Mouse (Mus musculus): ENCODE measurements around the gene Slit1. TPM values are rescaled to one million over a fixed set of nuclear protein-coding genes. Genes with fewer than 3 reads are reported as not detected.

The Slit1 gene
- polyA plus RNA-seq, 1 experiment from 2014 or later = 27.9 TPM

- ATAC-seq (ENCODE audit: low FRiP score, low TSS enrichment) (no peak), DNase-seq (peak; percentile 59)
- Histone ChIP-seq H3K4me2 (ENCODE audit: low read length) (no peak overlapping the region), H3K4me1 (ENCODE audit: control insufficient read depth, insufficient read depth, low read length) (peaks cover 31% of the 10 kb centered on the region), H3K27ac (replicated peaks; ENCODE audit: low read depth, low read length) (no peak overlapping the region), H3K36me3 (ENCODE audit: control insufficient read depth, insufficient read depth, low read length) (0 out of 2 replicates have a peak, but pooled peaks cover 10% of the 10 kb centered on the region), H3K4me3 (replicated peaks; ENCODE audit: low read depth, low read length) (no peak overlapping the region), H3K9ac (replicated peaks; ENCODE audit: low read length) (no peak overlapping the region), H3K9me3 (ENCODE audit: control insufficient read depth, low read length) (no peaks in the 10 kb centered on the region), H3K27me3 (ENCODE audit: control insufficient read depth, insufficient read depth, low read length) (peaks cover 6% of the 10 kb centered on the region; the same call in 1 of the 2 replicates)
- WGBS = 15% methylated on average over 10 of the region's 10 CpGs
Measured at GRCm38 (mm10) chr19:41651967-41652366, 91.5 kb downstream of the Slit1 start.

- Histone ChIP-seq H3K27me3 (ENCODE audit: control insufficient read depth, insufficient read depth, low read length) (peaks cover 6% of the 10 kb centered on the region; the same call in 1 of the 2 replicates), H3K9ac (replicated peaks; ENCODE audit: low read length) (0 out of 2 replicates have a peak overlapping the region, but pooled peaks have one; percentile 12), H3K4me3 (replicated peaks; ENCODE audit: low read depth, low read length) (no peak overlapping the region), H3K27ac (replicated peaks; ENCODE audit: low read depth, low read length) (no peak overlapping the region), H3K4me2 (ENCODE audit: low read length) (no peak overlapping the region), H3K4me1 (ENCODE audit: control insufficient read depth, insufficient read depth, low read length) (peaks cover 11% of the 10 kb centered on the region), H3K9me3 (ENCODE audit: control insufficient read depth, low read length) (no peaks in the 10 kb centered on the region), H3K36me3 (ENCODE audit: control insufficient read depth, insufficient read depth, low read length) (peaks cover 13% of the 10 kb centered on the region; the same call in 1 of the 2 replicates)
- no peak for ATAC-seq (ENCODE audit: low FRiP score, low TSS enrichment)
- no peak for DNase-seq
- 29% methylated on average over 9 of the region's 10 CpGs for WGBS
Measured at GRCm38 (mm10) chr19:41649394-41649793, 94.1 kb downstream of the Slit1 start.

- 41% methylated on average over 16 of the region's 16 CpGs for WGBS
- peaks cover 6% of the 10 kb centered on the region; the same call in 1 of the 2 replicates for H3K4me1 ChIP-seq (ENCODE audit: control insufficient read depth, insufficient read depth, low read length)
Measured at GRCm38 (mm10) chr19:41646947-41647631, 96.4 kb downstream of the Slit1 start.

GRCm38 (mm10) chr19:41643010-41643409, 100.5 kb downstream of the Slit1 start:
- ATAC-seq (ENCODE audit: low FRiP score, low TSS enrichment) = no peak
- Histone ChIP-seq H3K4me3 (replicated peaks; ENCODE audit: low read depth, low read length) (no peak overlapping the region), H3K9ac (replicated peaks; ENCODE audit: low read length) (no peak overlapping the region), H3K27me3 (ENCODE audit: control insufficient read depth, insufficient read depth, low read length) (no peaks in the 10 kb centered on the region), H3K36me3 (ENCODE audit: control insufficient read depth, insufficient read depth, low read length) (peaks cover 7% of the 10 kb centered on the region; the same call in 1 of the 2 replicates), H3K9me3 (ENCODE audit: control insufficient read depth, low read length) (no peaks in the 10 kb centered on the region), H3K4me1 (ENCODE audit: control insufficient read depth, insufficient read depth, low read length) (0 out of 2 replicates have a peak, but pooled peaks cover 3% of the 10 kb centered on the region), H3K27ac (replicated peaks; ENCODE audit: low read depth, low read length) (no peak overlapping the region), H3K4me2 (ENCODE audit: low read length) (no peak overlapping the region)
- DNase-seq = no peak
- 48% methylated on average over 11 of the region's 11 CpGs for WGBS

More at GRCm38 (mm10) chr19:41646947-41647631, 96.4 kb downstream of the Slit1 start:
- Histone ChIP-seq H3K9ac (replicated peaks; ENCODE audit: low read length) (no peak overlapping the region), H3K9me3 (ENCODE audit: control insufficient read depth, low read length) (no peaks in the 10 kb centered on the region), H3K4me2 (ENCODE audit: low read length) (no peak overlapping the region), H3K27ac (replicated peaks; ENCODE audit: low read depth, low read length) (no peak overlapping the region), H3K4me3 (replicated peaks; ENCODE audit: low read depth, low read length) (no peak overlapping the region), H3K36me3 (ENCODE audit: control insufficient read depth, insufficient read depth, low read length) (peaks cover 13% of the 10 kb centered on the region; the same call in 1 of the 2 replicates), H3K27me3 (ENCODE audit: control insufficient read depth, insufficient read depth, low read length) (peaks cover 6% of the 10 kb centered on the region; the same call in 1 of the 2 replicates)
- peak; percentile 91 for DNase-seq
- 0 out of 2 replicates have a peak, but pooled peaks have one; percentile 61 for ATAC-seq (ENCODE audit: low FRiP score, low TSS enrichment)

- Histone ChIP-seq H3K4me1 (ENCODE audit: control insufficient read depth, insufficient read depth, low read length) (no peaks in the 10 kb centered on the region), H3K27me3 (ENCODE audit: control insufficient read depth, insufficient read depth, low read length) (no peaks in the 10 kb centered on the region), H3K9me3 (ENCODE audit: control insufficient read depth, low read length) (no peaks in the 10 kb centered on the region), H3K4me3 (replicated peaks; ENCODE audit: low read depth, low read length) (no peak overlapping the region), H3K27ac (replicated peaks; ENCODE audit: low read depth, low read length) (no peak overlapping the region), H3K36me3 (ENCODE audit: control insufficient read depth, insufficient read depth, low read length) (no peaks in the 10 kb centered on the region), H3K9ac (replicated peaks; ENCODE audit: low read length) (no peak overlapping the region), H3K4me2 (ENCODE audit: low read length) (no peak overlapping the region)
- 18% methylated on average over 6 of the region's 6 CpGs for WGBS
- ATAC-seq (ENCODE audit: low FRiP score, low TSS enrichment) (no peak), DNase-seq (peak; percentile 40)
Measured at GRCm38 (mm10) chr19:41634999-41635398, 108.5 kb downstream of the Slit1 start.

GRCm38 (mm10) chr19:41634099-41634498, 109.4 kb downstream of the Slit1 start:
- DNase-seq = no peak

GRCm38 (mm10) chr19:41629532-41629931, 113.9 kb downstream of the Slit1 start:
- Histone ChIP-seq H3K9me3 (ENCODE audit: control insufficient read depth, low read length) (no peaks in the 10 kb centered on the region), H3K4me1 (ENCODE audit: control insufficient read depth, insufficient read depth, low read length) (no peaks in the 10 kb centered on the region), H3K27ac (replicated peaks; ENCODE audit: low read depth, low read length) (no peak overlapping the region), H3K4me2 (ENCODE audit: low read length) (no peak overlapping the region), H3K9ac (replicated peaks; ENCODE audit: low read length) (no peak overlapping the region), H3K27me3 (ENCODE audit: control insufficient read depth, insufficient read depth, low read length) (no peaks in the 10 kb centered on the region), H3K4me3 (replicated peaks; ENCODE audit: low read depth, low read length) (no peak overlapping the region), H3K36me3 (ENCODE audit: control insufficient read depth, insufficient read depth, low read length) (peaks cover 14% of the 10 kb centered on the region)
- ATAC-seq (ENCODE audit: low FRiP score, low TSS enrichment) = peak; percentile 17; the same call in 1 of the 2 replicates
- DNase-seq = peak; percentile 90
- 48% methylated on average over 5 of the region's 5 CpGs for WGBS

More at GRCm38 (mm10) chr19:41634099-41634498, 109.4 kb downstream of the Slit1 start:
- H3K4me3 ChIP-seq (replicated peaks; ENCODE audit: low read depth, low read length) = no peak overlapping the region
- WGBS = 89% methylated on average over 10 of the region's 10 CpGs
- no peak for ATAC-seq (ENCODE audit: low FRiP score, low TSS enrichment)
- H3K9ac ChIP-seq (replicated peaks; ENCODE audit: low read length) = no peak overlapping the region
- H3K9me3 ChIP-seq (ENCODE audit: control insufficient read depth, low read length) = no peaks in the 10 kb centered on the region
- no peaks in the 10 kb centered on the region for H3K4me1 ChIP-seq (ENCODE audit: control insufficient read depth, insufficient read depth, low read length)
- no peak overlapping the region for H3K4me2 ChIP-seq (ENCODE audit: low read length)
- no peaks in the 10 kb centered on the region for H3K27me3 ChIP-seq (ENCODE audit: control insufficient read depth, insufficient read depth, low read length)
- no peak overlapping the region for H3K27ac ChIP-seq (replicated peaks; ENCODE audit: low read depth, low read length)
- H3K36me3 ChIP-seq (ENCODE audit: control insufficient read depth, insufficient read depth, low read length) = no peaks in the 10 kb centered on the region

GRCm38 (mm10) chr19:41628970-41629369, 114.5 kb downstream of the Slit1 start:
- H3K4me3 ChIP-seq (replicated peaks; ENCODE audit: low read depth, low read length) = no peak overlapping the region
- ATAC-seq (ENCODE audit: low FRiP score, low TSS enrichment) (no peak), DNase-seq (no peak)
- no peaks in the 10 kb centered on the region for H3K4me1 ChIP-seq (ENCODE audit: control insufficient read depth, insufficient read depth, low read length)
- H3K27me3 ChIP-seq (ENCODE audit: control insufficient read depth, insufficient read depth, low read length) = no peaks in the 10 kb centered on the region
- no peak overlapping the region for H3K9ac ChIP-seq (replicated peaks; ENCODE audit: low read length)
- H3K36me3 ChIP-seq (ENCODE audit: control insufficient read depth, insufficient read depth, low read length) = peaks cover 18% of the 10 kb centered on the region
- WGBS = 75% methylated on average over 11 of the region's 11 CpGs
- no peak overlapping the region for H3K4me2 ChIP-seq (ENCODE audit: low read length)
- H3K9me3 ChIP-seq (ENCODE audit: control insufficient read depth, low read length) = no peaks in the 10 kb centered on the region
- H3K27ac ChIP-seq (replicated peaks; ENCODE audit: low read depth, low read length) = no peak overlapping the region
